Mouse (Mus musculus): ENCODE data around the gene Ech1.

DNA sequence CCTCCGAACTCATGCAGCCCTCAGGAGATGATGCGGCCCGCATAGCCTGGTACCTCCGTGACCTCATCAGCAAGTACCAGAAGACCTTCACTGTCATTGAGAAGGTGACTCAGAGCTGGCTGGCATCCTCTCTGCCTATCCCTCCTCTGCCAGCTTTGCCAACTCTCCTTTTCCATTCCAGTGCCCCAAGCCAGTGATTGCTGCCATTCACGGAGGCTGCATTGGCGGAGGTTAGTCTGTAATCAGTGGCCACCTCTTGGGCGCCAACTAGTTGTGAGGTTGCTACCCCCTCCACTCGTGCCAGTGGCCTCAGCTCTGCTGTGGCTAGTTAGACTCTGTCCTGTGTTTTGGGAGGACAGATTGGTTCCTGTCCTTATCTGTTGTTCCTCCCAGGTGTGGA lies 4.8 kb downstream of the Ech1 start:
- TF ChIP-seq CTCF (IDR thresholded peaks at IDR 0.05; ENCODE audit: low read depth, low read length) (no peak), POLR2A (IDR thresholded peaks at IDR 0.05; ENCODE audit: borderline replicate concordance, low read depth, low read length) (no peak)
